ENCODE assay signal across 10 mouse cellular contexts in genomic region chr16:78606202-78606601, GRCm38 (mm10).
"Had no signal": no experiment of that assay in that cellular context is flagged by ENCODE, and none has a peak within 500 bp of the region (broad histone marks: within the 10 kb centered on the region; RNA-seq: fewer than 3 reads in every experiment).

No protein-coding gene starts in this region.

- DNase-seq: kidney, adult 8-10 months; kidney, postnatal 25 days; lung, adult 18-20 months; right cerebral cortex, postnatal 4 days; spleen, adult 18-20 months; thymus, adult 18-20 months; thymus, postnatal 36 days had no signal

- H3K9ac ChIP-seq: limb, embryonic 13.5 days; liver, embryonic 14.5 days; midbrain, embryonic 13.5 days had no signal

- H3K27ac ChIP-seq: limb, embryonic 13.5 days; liver, embryonic 14.5 days; midbrain, embryonic 13.5 days had no signal

- H3K36me3 ChIP-seq: limb, embryonic 13.5 days; midbrain, embryonic 13.5 days had no signal

- H3K4me3 ChIP-seq: limb, embryonic 13.5 days; midbrain, embryonic 13.5 days had no signal

- H3K4me1 ChIP-seq: midbrain, embryonic 13.5 days had no signal

- H3K27me3 ChIP-seq: limb, embryonic 13.5 days; midbrain, embryonic 13.5 days had no signal
